Mouse (Mus musculus): Measurements from ENCODE around the gene Gm43064. TPM values are rescaled to one million over a fixed set of nuclear protein-coding genes. Genes with fewer than 3 reads are reported as not detected.
"Not testable (repeated sequence)": the region's sequence is repeated elsewhere in the genome, so short reads cannot be mapped to it uniquely, and the experiment has no call there.

Gm43064 gene
- total RNA-seq, 1 experiment, result 0.76 TPM

DNA sequence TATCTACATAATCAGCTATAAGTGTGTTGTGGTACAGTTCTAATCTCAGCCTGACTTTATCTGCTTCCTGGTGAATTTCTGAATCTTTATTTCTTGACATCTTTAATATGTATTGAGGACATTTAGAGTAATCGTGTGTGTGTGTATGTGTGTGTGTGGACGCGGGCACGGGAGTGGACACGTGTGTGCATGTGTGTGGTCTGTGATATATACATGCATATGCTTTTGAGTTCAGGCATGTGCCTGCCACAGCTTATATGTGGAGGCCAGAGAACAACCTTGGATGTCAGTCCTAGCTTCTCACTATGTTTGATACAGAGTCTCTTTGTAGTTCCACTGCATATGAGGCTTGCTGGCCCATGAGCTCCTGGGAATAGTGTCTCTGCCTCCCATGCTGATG lies 27.1 kb downstream of the Gm43064 start:
- no peak for TF ChIP-seq CHD2 (IDR thresholded peaks at IDR 0.05; ENCODE audit: low read depth, low read length)
- TF ChIP-seq MAFK (IDR thresholded peaks at IDR 0.05; ENCODE audit: insufficient read depth, low read depth, low read length), result no peak
- no peak for TF ChIP-seq ZC3H11A (IDR thresholded peaks at IDR 0.05; ENCODE audit: borderline replicate concordance, low read depth, low read length)
- no peak for TF ChIP-seq ZNF384 (IDR thresholded peaks at IDR 0.05; ENCODE audit: low read depth, low read length)
- no peak for TF ChIP-seq HCFC1 (IDR thresholded peaks at IDR 0.05; ENCODE audit: borderline replicate concordance, insufficient read depth, low read length)
- in situ Hi-C loops (cut with MboI; ENCODE audit: low sequenced_read_pairs in 2 of 2, unreplicated experiment in 2 of 2), result no loop called here
- Histone ChIP-seq H3K9me3 (ENCODE audit: control insufficient read depth, insufficient read depth, low read depth, low read length) (no peaks in the 10 kb centered on the region), H3K9ac (ENCODE audit: insufficient read depth, low read depth, low read length, poor library complexity, severe bottlenecking) (no peak overlapping the region), H3K4me3 (ENCODE audit: insufficient read depth in 1 of 2, low read depth in 1 of 2, low read length in 2 of 2, poor library complexity in 1 of 2, severe bottlenecking in 1 of 2) (no peak overlapping the region), H3K4me1 (ENCODE audit: control insufficient read depth in 2 of 2, insufficient read depth in 2 of 2, low read length in 2 of 2, poor library complexity in 1 of 2) (peaks cover 0 to 2% of the 10 kb centered on the region in 2 experiments; a peak in 1 of 4 replicates), H3K27ac (ENCODE audit: insufficient read depth, low read depth, low read length, poor library complexity, severe bottlenecking) (no peak overlapping the region), H3K36me3 (ENCODE audit: control insufficient read depth, insufficient read depth, low read length, poor library complexity, severe bottlenecking) (no peaks in the 10 kb centered on the region)
- no peak for DNase-seq (ENCODE audit: low read depth, low spot score)

DNA sequence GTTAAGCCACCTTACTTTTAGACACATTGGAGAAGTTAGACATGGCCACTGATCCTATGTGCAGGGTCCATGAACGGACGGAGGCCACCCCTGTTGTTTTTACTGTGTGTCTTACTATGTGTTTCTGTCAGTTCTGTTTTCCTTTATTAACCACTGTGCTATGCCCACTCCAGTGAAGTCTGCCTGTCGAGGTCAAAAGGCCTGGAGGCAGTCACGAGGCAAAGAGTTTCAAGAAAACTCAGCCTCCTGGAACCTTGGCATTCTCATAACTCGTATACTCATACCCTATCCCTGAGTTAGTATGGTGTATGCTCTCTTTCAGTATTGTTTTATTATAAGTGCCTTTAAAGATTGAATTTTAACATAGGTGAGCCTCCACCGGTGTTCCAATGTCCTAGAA lies 30.3 kb downstream of the Gm43064 start:
- Histone ChIP-seq H3K36me3 (ENCODE audit: control insufficient read depth, insufficient read depth, low read length, poor library complexity, severe bottlenecking) (no peaks in the 10 kb centered on the region), H3K27ac (ENCODE audit: insufficient read depth, low read depth, low read length, poor library complexity, severe bottlenecking) (peak overlapping the region; percentile 58), H3K9me3 (ENCODE audit: control insufficient read depth, insufficient read depth, low read depth, low read length) (no peaks in the 10 kb centered on the region), H3K4me3 (ENCODE audit: insufficient read depth in 1 of 2, low read depth in 1 of 2, low read length in 2 of 2, poor library complexity in 1 of 2, severe bottlenecking in 1 of 2) (no peak overlapping the region), H3K9ac (ENCODE audit: insufficient read depth, low read depth, low read length, poor library complexity, severe bottlenecking) (no peak overlapping the region), H3K4me1 (ENCODE audit: control insufficient read depth in 2 of 2, insufficient read depth in 2 of 2, low read length in 2 of 2, poor library complexity in 1 of 2) (peaks cover 0 to 2% of the 10 kb centered on the region in 2 experiments; a peak in 1 of 4 replicates)
- in situ Hi-C loops (cut with MboI; ENCODE audit: low sequenced_read_pairs in 2 of 2, unreplicated experiment in 2 of 2), result no loop called here
- DNase-seq (ENCODE audit: low read depth, low spot score), result peak; percentile 17
- TF ChIP-seq MAFK (IDR thresholded peaks at IDR 0.05; ENCODE audit: insufficient read depth, low read depth, low read length) (no peak), ZC3H11A (IDR thresholded peaks at IDR 0.05; ENCODE audit: borderline replicate concordance, low read depth, low read length) (no peak), CHD2 (IDR thresholded peaks at IDR 0.05; ENCODE audit: low read depth, low read length) (no peak)

DNA sequence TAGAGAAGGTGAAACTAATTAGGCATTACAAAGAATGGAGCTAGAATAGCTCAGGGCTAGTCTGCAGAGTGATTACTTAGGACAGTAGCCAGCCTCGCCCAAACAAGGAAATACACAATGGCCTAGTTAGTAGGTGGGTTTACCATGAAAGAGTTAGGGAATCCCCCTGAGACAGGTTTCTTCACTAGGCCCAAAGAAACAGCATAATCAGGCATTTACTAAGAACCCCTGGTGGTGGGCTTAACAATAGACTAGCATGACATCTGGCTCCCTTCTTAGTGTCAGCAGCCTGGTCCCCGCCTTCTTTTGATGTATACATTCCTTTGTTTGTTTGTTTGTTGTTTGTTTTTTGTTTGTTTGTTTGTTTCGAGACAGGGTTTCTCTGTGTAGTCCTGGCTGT lies 30.8 kb downstream of the Gm43064 start:
- H3K4me1 ChIP-seq (ENCODE audit: control insufficient read depth in 2 of 2, insufficient read depth in 2 of 2, low read length in 2 of 2, poor library complexity in 1 of 2); H3K4me3 ChIP-seq (ENCODE audit: insufficient read depth in 1 of 2, low read depth in 1 of 2, low read length in 2 of 2, poor library complexity in 1 of 2, severe bottlenecking in 1 of 2); H3K9ac ChIP-seq (ENCODE audit: insufficient read depth, low read depth, low read length, poor library complexity, severe bottlenecking); H3K9me3 ChIP-seq (ENCODE audit: control insufficient read depth, insufficient read depth, low read depth, low read length); DNase-seq (ENCODE audit: low read depth, low spot score); in situ Hi-C loops (cut with MboI; ENCODE audit: low sequenced_read_pairs in 2 of 2, unreplicated experiment in 2 of 2); H3K36me3 ChIP-seq (ENCODE audit: control insufficient read depth, insufficient read depth, low read length, poor library complexity, severe bottlenecking): not testable (repeated sequence)
- peak overlapping the region; percentile 29 for H3K27ac ChIP-seq (ENCODE audit: insufficient read depth, low read depth, low read length, poor library complexity, severe bottlenecking)

DNA sequence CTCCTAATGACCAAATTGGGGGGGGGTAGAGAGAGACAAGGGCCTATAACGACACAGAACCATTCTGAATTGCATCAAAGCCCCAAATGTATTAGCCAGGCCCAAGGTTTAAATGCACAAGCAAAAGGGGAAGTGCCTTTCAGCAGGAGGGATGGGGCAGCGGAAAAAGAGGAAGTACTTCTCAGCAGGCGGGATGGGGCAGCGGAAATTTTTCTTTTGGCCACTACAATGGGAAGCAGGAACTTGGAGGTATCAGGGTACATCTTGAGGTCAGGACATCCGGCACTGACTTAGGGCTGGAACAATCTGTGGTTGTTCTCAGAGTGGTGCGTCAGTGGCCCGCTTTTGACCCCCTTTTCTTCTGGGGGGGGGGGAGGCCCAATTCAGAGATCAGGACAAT lies 31.6 kb downstream of the Gm43064 start:
- H3K36me3 ChIP-seq (ENCODE audit: control insufficient read depth, insufficient read depth, low read length, poor library complexity, severe bottlenecking); H3K9me3 ChIP-seq (ENCODE audit: control insufficient read depth, insufficient read depth, low read depth, low read length); in situ Hi-C loops (cut with MboI; ENCODE audit: low sequenced_read_pairs in 2 of 2, unreplicated experiment in 2 of 2); H3K9ac ChIP-seq (ENCODE audit: insufficient read depth, low read depth, low read length, poor library complexity, severe bottlenecking); H3K4me1 ChIP-seq (ENCODE audit: control insufficient read depth in 2 of 2, insufficient read depth in 2 of 2, low read length in 2 of 2, poor library complexity in 1 of 2); DNase-seq (ENCODE audit: low read depth, low spot score); H3K4me3 ChIP-seq (ENCODE audit: insufficient read depth in 1 of 2, low read depth in 1 of 2, low read length in 2 of 2, poor library complexity in 1 of 2, severe bottlenecking in 1 of 2): not testable (repeated sequence)
- H3K27ac ChIP-seq (ENCODE audit: insufficient read depth, low read depth, low read length, poor library complexity, severe bottlenecking), result peak overlapping the region; percentile 29

DNA sequence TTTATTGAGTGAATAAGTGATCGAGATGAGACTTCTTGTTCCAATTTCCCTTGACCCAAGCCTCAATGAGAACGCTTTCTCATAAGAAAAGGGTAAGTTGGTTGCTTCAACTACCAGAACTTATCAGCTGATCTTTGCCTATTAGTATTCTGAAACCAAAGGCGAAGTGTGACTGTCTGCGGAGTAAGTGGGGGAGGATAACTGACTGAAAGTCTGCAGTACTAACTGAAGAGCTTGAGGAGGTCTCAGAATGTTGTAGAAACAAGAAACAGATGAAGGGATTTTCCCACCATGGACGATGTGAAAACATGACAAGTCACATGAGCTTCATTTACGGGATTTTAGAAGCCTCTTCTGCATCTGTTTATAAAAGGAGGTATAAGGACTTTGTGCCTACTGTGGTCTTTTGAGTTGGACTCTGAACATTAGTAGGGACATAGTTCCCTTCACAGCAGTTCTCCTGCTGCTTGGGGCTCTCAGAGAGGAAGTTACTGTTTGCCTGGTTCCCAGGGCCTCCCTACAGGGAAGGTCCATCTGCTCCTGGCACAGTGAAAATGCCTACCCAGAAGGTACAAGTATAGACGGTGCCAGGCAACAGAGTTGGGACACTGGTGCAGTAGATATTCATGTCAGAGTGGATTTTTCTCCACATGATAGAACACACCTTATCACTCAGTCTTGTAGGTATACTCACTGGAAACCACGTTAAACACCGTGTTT lies 41.4 kb downstream of the Gm43064 start:
- no peaks in the 10 kb centered on the region for H3K36me3 ChIP-seq (ENCODE audit: control insufficient read depth, insufficient read depth, low read length, poor library complexity, severe bottlenecking)
- H3K27ac ChIP-seq (ENCODE audit: insufficient read depth, low read depth, low read length, poor library complexity, severe bottlenecking), result no peak overlapping the region
- H3K9me3 ChIP-seq (ENCODE audit: control insufficient read depth, insufficient read depth, low read depth, low read length), result no peaks in the 10 kb centered on the region
- in situ Hi-C loops (cut with MboI; ENCODE audit: low sequenced_read_pairs in 2 of 2, unreplicated experiment in 2 of 2), result no loop called here
- TF ChIP-seq ZNF384 (IDR thresholded peaks at IDR 0.05; ENCODE audit: low read depth, low read length) (no peak), CHD2 (IDR thresholded peaks at IDR 0.05; ENCODE audit: low read depth, low read length) (no peak; the same call in 1 of the 2 replicates), HCFC1 (IDR thresholded peaks at IDR 0.05; ENCODE audit: borderline replicate concordance, insufficient read depth, low read length) (no peak), MAFK (IDR thresholded peaks at IDR 0.05; ENCODE audit: insufficient read depth, low read depth, low read length) (no peak), ZC3H11A (IDR thresholded peaks at IDR 0.05; ENCODE audit: borderline replicate concordance, low read depth, low read length) (no peak)
- H3K4me1 ChIP-seq (ENCODE audit: control insufficient read depth in 2 of 2, insufficient read depth in 2 of 2, low read length in 2 of 2, poor library complexity in 1 of 2), result peaks cover 0 to 3% of the 10 kb centered on the region in 2 experiments; a peak in 2 of 4 replicates
- no peak overlapping the region for H3K4me3 ChIP-seq (ENCODE audit: insufficient read depth in 1 of 2, low read depth in 1 of 2, low read length in 2 of 2, poor library complexity in 1 of 2, severe bottlenecking in 1 of 2)
- peak; percentile 46 for DNase-seq (ENCODE audit: low read depth, low spot score)
- no peak overlapping the region for H3K9ac ChIP-seq (ENCODE audit: insufficient read depth, low read depth, low read length, poor library complexity, severe bottlenecking)
